8 mouse cellular contexts compared by ENCODE assay signal in the genomic region with DNA sequence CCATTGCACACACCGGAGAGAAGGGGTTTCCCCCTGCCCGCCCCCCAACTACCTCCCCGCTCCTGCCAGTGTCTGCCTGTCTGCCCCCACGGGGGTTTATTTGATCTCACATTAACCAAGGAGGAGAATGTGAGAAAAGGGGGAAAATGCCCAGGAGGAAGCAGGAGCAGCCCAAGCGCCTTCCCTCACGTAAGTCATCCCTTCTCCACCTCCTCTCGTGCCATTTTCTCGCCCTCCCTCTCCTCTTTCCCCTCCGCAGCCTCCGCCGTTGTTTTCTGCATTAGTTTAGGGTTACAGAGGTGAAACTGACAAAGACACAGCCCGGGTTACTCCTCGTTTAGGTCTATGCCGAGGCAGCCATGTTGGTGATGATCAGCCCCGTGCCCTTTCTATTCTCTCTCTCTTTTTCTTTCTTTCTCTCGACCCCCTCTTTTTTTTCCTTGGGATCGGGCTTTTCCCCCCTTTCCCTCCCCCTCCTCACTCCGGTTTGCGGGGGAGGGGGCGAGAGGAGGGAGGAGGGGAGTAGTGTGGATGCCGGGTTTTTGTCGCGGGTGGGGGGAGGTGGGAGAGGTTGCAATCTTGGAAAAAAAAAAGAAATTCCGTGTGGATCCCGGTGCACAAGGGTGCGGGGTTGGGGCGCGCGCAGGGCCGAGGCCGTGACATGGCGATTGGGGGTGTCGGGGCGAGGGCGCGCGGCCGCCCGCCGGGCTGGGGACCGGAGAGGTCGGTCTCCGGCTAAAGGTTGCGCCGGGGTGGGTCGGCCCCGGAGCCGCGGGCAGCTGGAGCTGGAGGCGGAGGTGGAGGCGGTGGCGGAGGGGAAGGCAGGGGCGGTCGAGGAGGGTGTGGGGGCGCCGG. TPM values are rescaled to one million over a fixed set of nuclear protein-coding genes. Genes with fewer than 3 reads are reported as not detected.
DNase-seq lines count a peak whose midpoint lies in the region; ATAC-seq lines count a peak whose summit lies in the region.

No protein-coding gene starts in this region.

- H3K4me3 ChIP-seq in limb, embryonic 15.5 days: peak overlapping the region; percentile 79
- H3K4me3 ChIP-seq in neural tube, embryonic 11.5 days (ENCODE audit: low read depth, low read length): peak overlapping the region; percentile 96

- H3K9ac ChIP-seq in limb, embryonic 15.5 days: peak overlapping the region; percentile 97
- peak overlapping the region; percentile 100 for H3K9ac ChIP-seq in neural tube, embryonic 11.5 days (ENCODE audit: low read length)

- H3K4me1 ChIP-seq in limb, embryonic 15.5 days: peaks cover 31% of the 10 kb centered on the region
- peaks cover 26% of the 10 kb centered on the region for H3K4me1 ChIP-seq in neural tube, embryonic 11.5 days (ENCODE audit: control insufficient read depth, insufficient read depth, low read length)

- ATAC-seq in limb, embryonic 15.5 days (ENCODE audit: insufficient number of reproducible peaks, low FRiP score, low TSS enrichment, low read depth): no peak; the same call in 1 of the 2 replicates
- no peak for ATAC-seq in neural tube, embryonic 11.5 days (ENCODE audit: insufficient read depth, low FRiP score, low TSS enrichment)

- H3K4me2 ChIP-seq in limb, embryonic 15.5 days: peak overlapping the region; percentile 70
- H3K4me2 ChIP-seq in neural tube, embryonic 11.5 days (ENCODE audit: low read depth): peak overlapping the region; percentile 77

- peak; percentile 43 to 50 for DNase-seq in spleen, adult 18-20 months
- no peak for DNase-seq in spleen, adult 12 weeks (ENCODE audit: low spot score)
- peak; percentile 71 for DNase-seq in embryo, embryonic 9.5 days (ENCODE audit: extremely low spot score)
- DNase-seq in heart, adult 9 months (ENCODE audit: low spot score in 2 of 2): peak; percentile 31 to 42
- peak; percentile 50 for DNase-seq in kidney, adult 9 months
- DNase-seq in neural tube, embryonic 11.5 days (ENCODE audit: low spot score): peak; percentile 68
- peak; percentile 74 for DNase-seq in testis, postnatal 10 days (ENCODE audit: low spot score)

- WGBS in limb, embryonic 15.5 days: under 1% methylated on average over 45 of the region's 56 CpGs
- under 1% methylated on average over 32 of the region's 56 CpGs for WGBS in neural tube, embryonic 11.5 days

- H3K36me3 ChIP-seq in limb, embryonic 15.5 days: no peaks in the 10 kb centered on the region
- H3K36me3 ChIP-seq in neural tube, embryonic 11.5 days (ENCODE audit: control insufficient read depth, insufficient read depth, low read length): no peaks in the 10 kb centered on the region

- no peaks in the 10 kb centered on the region for H3K27me3 ChIP-seq in limb, embryonic 15.5 days
- H3K27me3 ChIP-seq in neural tube, embryonic 11.5 days (ENCODE audit: control insufficient read depth, insufficient read depth, low read length): no peaks in the 10 kb centered on the region

- H3K9me3 ChIP-seq in limb, embryonic 15.5 days: no peaks in the 10 kb centered on the region
- no peaks in the 10 kb centered on the region for H3K9me3 ChIP-seq in neural tube, embryonic 11.5 days (ENCODE audit: control insufficient read depth, low read length)

- H3K27ac ChIP-seq in limb, embryonic 15.5 days: peak overlapping the region; percentile 100
- peak overlapping the region; percentile 100 for H3K27ac ChIP-seq in neural tube, embryonic 11.5 days (ENCODE audit: low read depth, low read length)

RNA-seq across cellular contexts. Expression of gene Zfp827, which starts 0.5 kb away (rescaled TPM):
- 8.4 and 9.9 TPM in 2 replicates for polyA plus RNA-seq in limb, embryonic 15.5 days (2015; fragmentation: Nextera tagmentation; extraction: Ambion mirVana)
- polyA plus RNA-seq in neural tube, embryonic 11.5 days (2014; fragmentation: Nextera tagmentation; extraction: Ambion mirVana): 12.1 and 12.5 TPM in 2 replicates
